Mouse (Mus musculus): ENCODE measurements around the gene Csnk2a1. TPM values are rescaled to one million over a fixed set of nuclear protein-coding genes. Genes with fewer than 3 reads are reported as not detected.

Csnk2a1 gene
- polyA plus RNA-seq, 1 experiment from 2014 or later, result 75.7 TPM

DNA sequence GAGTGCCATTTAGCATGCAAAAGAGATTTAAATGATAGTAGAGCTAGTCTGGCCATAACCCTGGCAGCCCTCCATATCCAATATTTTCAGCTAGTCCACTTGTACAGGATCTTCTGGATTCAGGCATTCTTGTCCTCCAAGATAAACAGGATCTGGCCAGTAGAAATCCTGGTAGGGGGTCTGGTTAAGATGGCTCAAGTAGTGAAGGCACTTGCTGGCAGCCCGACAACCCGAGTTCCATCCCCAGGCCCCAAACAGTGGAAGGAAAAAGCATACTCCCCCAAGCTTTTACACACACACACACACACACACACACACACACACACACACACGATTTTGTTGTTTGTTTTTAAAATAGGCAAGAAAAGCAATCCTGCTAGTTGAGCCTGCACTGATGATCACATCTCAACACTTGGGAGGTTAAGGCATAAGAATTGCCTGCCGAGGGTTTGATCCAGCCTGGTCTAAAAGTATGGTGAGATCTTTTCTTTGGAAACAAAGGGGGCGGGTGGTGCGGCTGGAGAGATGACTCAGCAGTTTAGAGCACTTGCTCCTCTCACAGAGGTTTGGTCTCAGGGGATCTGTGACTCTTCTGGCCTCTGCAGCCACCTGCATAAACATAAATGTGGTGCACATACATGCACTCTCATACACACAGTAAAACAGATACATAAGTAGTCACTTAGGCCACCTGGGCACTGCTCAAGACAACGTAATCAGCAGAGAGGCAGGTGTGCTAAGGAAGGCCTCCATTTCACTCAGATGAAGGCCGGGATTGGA is 2.9 kb upstream of the Csnk2a1 start:
- no peak overlapping the region for H3K4me3 ChIP-seq (ENCODE audit: low read length)
- H3K9ac ChIP-seq (ENCODE audit: low read length), result no peak overlapping the region
- no peak for ATAC-seq (replicated peaks; ENCODE audit: extremely low read depth, insufficient read depth, low FRiP score)
- no peaks in the 10 kb centered on the region for H3K9me3 ChIP-seq (replicated peaks; ENCODE audit: control insufficient read depth, low read length)
- no peak overlapping the region for H3K4me2 ChIP-seq (ENCODE audit: low read depth, low read length)
- no peaks in the 10 kb centered on the region for H3K36me3 ChIP-seq (ENCODE audit: control insufficient read depth, insufficient read depth)
- no peaks in the 10 kb centered on the region for H3K27me3 ChIP-seq (ENCODE audit: control insufficient read depth, insufficient read depth, low read length)
- no peak overlapping the region for H3K27ac ChIP-seq (ENCODE audit: low read length)
- H3K4me1 ChIP-seq (ENCODE audit: control insufficient read depth, insufficient read depth, low read length), result peaks cover 11% of the 10 kb centered on the region
- WGBS, result 71% methylated on average over 8 of the region's 8 CpGs

DNA sequence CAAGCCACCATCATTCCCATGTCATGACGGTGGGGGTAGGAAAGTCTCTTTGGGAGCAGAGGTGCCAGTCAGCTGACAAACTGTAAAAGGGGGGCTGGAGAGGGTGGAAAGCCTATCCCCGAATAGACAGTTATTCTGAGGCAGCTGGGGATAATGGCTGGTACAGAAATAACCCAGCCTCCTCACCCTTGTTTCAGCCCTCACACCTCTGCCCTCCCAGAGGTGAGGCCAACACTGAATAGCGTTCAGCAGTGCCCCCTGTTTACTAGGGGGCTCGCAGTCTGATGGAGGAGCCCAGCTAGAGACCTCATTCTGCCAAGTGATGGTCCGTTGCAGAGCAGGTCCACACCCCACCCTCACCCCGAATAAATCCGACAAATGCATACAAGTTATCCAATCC is 1.1 kb upstream of the Csnk2a1 start:
- 78% methylated on average over 7 of the region's 7 CpGs for WGBS

DNA sequence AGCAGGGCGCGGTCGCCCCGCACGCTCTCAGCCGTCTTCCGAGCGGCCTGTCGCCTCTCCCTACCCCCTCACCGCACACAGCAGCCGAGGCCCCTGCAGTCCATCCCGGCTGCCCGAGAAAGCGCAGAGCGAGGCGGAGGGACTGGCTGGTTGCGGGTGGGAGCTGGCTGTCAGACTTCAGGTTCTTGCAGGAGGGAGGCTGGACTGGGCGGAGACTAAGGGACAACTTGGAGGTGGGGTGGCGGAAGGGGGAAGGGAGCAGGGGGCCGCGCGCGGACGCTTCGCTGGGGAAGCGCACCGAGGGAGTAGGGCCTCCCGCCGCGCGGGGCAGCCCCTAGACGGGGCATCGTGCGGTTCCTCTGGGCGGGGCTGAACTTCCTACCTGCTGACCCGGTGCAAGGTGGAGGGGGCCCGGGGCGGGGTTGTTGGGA is 427 bp downstream of the Csnk2a1 start:
- peak overlapping the region; percentile 83 for H3K4me2 ChIP-seq (ENCODE audit: low read depth, low read length)

More for the DNA sequence above, 1.1 kb upstream of the Csnk2a1 start:
- H3K27me3 ChIP-seq (ENCODE audit: control insufficient read depth, insufficient read depth, low read length), result no peaks in the 10 kb centered on the region
- H3K27ac ChIP-seq (ENCODE audit: low read length), result no peak overlapping the region
- no peak overlapping the region; the same call in 1 of the 2 replicates for H3K4me2 ChIP-seq (ENCODE audit: low read depth, low read length)
- H3K9me3 ChIP-seq (replicated peaks; ENCODE audit: control insufficient read depth, low read length), result no peaks in the 10 kb centered on the region
- H3K36me3 ChIP-seq (ENCODE audit: control insufficient read depth, insufficient read depth), result peaks cover 2% of the 10 kb centered on the region; the same call in 1 of the 2 replicates
- H3K9ac ChIP-seq (ENCODE audit: low read length), result no peak overlapping the region
- H3K4me1 ChIP-seq (ENCODE audit: control insufficient read depth, insufficient read depth, low read length), result peaks cover 15% of the 10 kb centered on the region
- no peak overlapping the region for H3K4me3 ChIP-seq (ENCODE audit: low read length)
- ATAC-seq (replicated peaks; ENCODE audit: extremely low read depth, insufficient read depth, low FRiP score), result no peak

DNA sequence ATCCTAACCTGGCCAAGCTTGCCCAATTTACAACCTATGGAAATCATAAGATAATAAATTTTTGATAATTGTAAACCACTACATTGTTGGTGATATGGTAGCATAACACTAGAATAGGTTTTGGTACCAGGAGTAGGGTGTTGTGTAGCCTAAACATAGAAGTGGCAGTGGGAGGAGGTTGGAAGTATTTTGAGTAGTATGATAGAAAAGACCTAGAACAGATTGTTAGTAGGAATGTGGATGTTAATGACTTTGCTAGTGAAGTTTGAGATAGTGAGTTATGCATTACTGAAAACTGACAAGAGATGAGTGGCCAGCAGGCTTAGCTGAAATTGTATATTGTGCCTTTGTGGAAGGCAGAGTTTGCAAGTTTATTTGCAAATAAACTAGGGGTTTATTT is 3.4 kb downstream of the Csnk2a1 start:
- no peak overlapping the region for H3K27ac ChIP-seq (ENCODE audit: low read length)
- H3K4me1 ChIP-seq (ENCODE audit: control insufficient read depth, insufficient read depth, low read length), result peaks cover 17% of the 10 kb centered on the region
- H3K27me3 ChIP-seq (ENCODE audit: control insufficient read depth, insufficient read depth, low read length), result no peaks in the 10 kb centered on the region
- H3K9ac ChIP-seq (ENCODE audit: low read length), result no peak overlapping the region
- no peaks in the 10 kb centered on the region for H3K9me3 ChIP-seq (replicated peaks; ENCODE audit: control insufficient read depth, low read length)
- peaks cover 2% of the 10 kb centered on the region; the same call in 1 of the 2 replicates for H3K36me3 ChIP-seq (ENCODE audit: control insufficient read depth, insufficient read depth)
- no peak overlapping the region for H3K4me3 ChIP-seq (ENCODE audit: low read length)
- H3K4me2 ChIP-seq (ENCODE audit: low read depth, low read length), result no peak overlapping the region
- ATAC-seq (replicated peaks; ENCODE audit: extremely low read depth, insufficient read depth, low FRiP score), result no peak

More for the DNA sequence above, 427 bp downstream of the Csnk2a1 start:
- Histone ChIP-seq H3K4me1 (ENCODE audit: control insufficient read depth, insufficient read depth, low read length) (peaks cover 15% of the 10 kb centered on the region), H3K27ac (ENCODE audit: low read length) (peak overlapping the region; percentile 99), H3K9ac (ENCODE audit: low read length) (peak overlapping the region; percentile 99), H3K36me3 (ENCODE audit: control insufficient read depth, insufficient read depth) (peaks cover 2% of the 10 kb centered on the region; the same call in 1 of the 2 replicates), H3K4me3 (ENCODE audit: low read length) (peak overlapping the region; percentile 98), H3K9me3 (replicated peaks; ENCODE audit: control insufficient read depth, low read length) (no peaks in the 10 kb centered on the region), H3K27me3 (ENCODE audit: control insufficient read depth, insufficient read depth, low read length) (no peaks in the 10 kb centered on the region)
- WGBS, result under 1% methylated on average over 38 of the region's 38 CpGs
- peak; percentile 76 for ATAC-seq (replicated peaks; ENCODE audit: extremely low read depth, insufficient read depth, low FRiP score)

DNA sequence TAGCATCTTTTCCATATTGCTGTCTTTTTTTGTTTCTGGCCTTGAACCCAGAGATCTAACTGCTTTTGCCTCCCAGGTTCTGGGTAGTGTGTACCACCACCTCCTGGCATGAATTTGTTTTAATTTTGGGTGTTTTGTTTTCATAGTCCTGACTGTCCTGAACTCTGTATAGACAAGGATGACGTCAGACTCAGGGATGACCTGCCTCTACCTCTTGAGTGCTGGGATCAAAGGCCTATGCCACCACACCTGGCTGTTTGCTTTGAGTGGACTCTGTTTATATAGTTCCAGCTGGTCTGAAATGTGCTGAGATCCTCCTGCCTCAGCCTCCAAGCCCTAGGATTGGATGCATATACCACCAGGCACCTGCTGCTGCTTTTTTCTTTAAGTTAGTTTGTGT is 11.3 kb downstream of the Csnk2a1 start:
- no peak overlapping the region for H3K9ac ChIP-seq (ENCODE audit: low read length)
- WGBS, result 76% methylated on average over 1 of the region's 1 CpGs
- H3K27me3 ChIP-seq (ENCODE audit: control insufficient read depth, insufficient read depth, low read length), result no peaks in the 10 kb centered on the region
- H3K4me1 ChIP-seq (ENCODE audit: control insufficient read depth, insufficient read depth, low read length), result peaks cover under 1% of the 10 kb centered on the region; the same call in 1 of the 2 replicates
- H3K4me3 ChIP-seq (ENCODE audit: low read length), result no peak overlapping the region
- ATAC-seq (replicated peaks; ENCODE audit: extremely low read depth, insufficient read depth, low FRiP score), result no peak
- H3K27ac ChIP-seq (ENCODE audit: low read length), result no peak overlapping the region
- no peaks in the 10 kb centered on the region for H3K9me3 ChIP-seq (replicated peaks; ENCODE audit: control insufficient read depth, low read length)
- no peak overlapping the region for H3K4me2 ChIP-seq (ENCODE audit: low read depth, low read length)
- peaks cover 11% of the 10 kb centered on the region for H3K36me3 ChIP-seq (ENCODE audit: control insufficient read depth, insufficient read depth)

DNA sequence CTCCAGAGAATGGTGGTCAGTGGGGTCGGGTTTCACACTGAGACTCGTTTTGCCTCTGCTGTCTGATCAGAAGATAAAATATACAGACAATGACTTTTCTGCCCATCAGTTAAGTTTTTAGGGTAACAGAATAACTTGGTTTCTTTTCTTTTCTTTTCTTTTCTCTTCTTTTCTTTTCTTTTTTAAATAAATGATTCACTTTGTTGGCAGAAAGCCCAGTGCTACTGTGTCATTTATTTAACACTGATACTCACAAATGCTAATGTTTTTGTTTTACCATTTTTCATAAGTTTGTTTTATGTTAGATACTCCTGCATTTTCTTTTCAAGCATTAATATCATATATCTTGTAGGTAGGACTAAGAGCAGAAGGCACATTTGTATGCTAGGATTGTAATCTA is 13.9 kb downstream of the Csnk2a1 start:
- Histone ChIP-seq H3K27ac (ENCODE audit: low read length) (no peak overlapping the region), H3K9ac (ENCODE audit: low read length) (no peak overlapping the region), H3K9me3 (replicated peaks; ENCODE audit: control insufficient read depth, low read length) (no peaks in the 10 kb centered on the region), H3K36me3 (ENCODE audit: control insufficient read depth, insufficient read depth) (peaks cover 11% of the 10 kb centered on the region), H3K4me1 (ENCODE audit: control insufficient read depth, insufficient read depth, low read length) (no peaks in the 10 kb centered on the region; the same call in 1 of the 2 replicates), H3K27me3 (ENCODE audit: control insufficient read depth, insufficient read depth, low read length) (no peaks in the 10 kb centered on the region), H3K4me2 (ENCODE audit: low read depth, low read length) (no peak overlapping the region), H3K4me3 (ENCODE audit: low read length) (no peak overlapping the region)
- 40% methylated on average over 2 of the region's 2 CpGs for WGBS
- no peak for ATAC-seq (replicated peaks; ENCODE audit: extremely low read depth, insufficient read depth, low FRiP score)

DNA sequence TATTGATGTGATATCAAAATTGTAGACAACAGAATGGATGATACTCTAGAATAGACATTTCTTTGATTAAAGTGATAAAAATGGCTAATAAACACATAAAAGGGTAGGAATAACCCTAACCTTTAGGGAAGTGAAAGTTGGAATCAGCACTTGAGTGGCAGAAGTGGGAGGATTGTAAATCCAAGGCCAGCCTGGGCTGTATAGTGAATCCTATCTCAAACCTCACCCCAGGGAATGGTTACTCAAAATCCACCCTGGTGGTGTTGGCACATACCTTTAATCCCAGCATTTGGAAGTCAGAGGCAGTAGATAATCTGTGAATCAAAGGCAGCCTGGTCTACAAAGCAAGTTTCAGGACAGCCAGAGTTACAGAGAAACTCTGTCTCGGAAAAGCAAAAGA is 20.6 kb downstream of the Csnk2a1 start:
- Histone ChIP-seq H3K4me2 (ENCODE audit: low read depth, low read length) (no peak overlapping the region), H3K4me1 (ENCODE audit: control insufficient read depth, insufficient read depth, low read length) (no peaks in the 10 kb centered on the region), H3K36me3 (ENCODE audit: control insufficient read depth, insufficient read depth) (peaks cover 10% of the 10 kb centered on the region), H3K27ac (ENCODE audit: low read length) (no peak overlapping the region), H3K9me3 (replicated peaks; ENCODE audit: control insufficient read depth, low read length) (no peaks in the 10 kb centered on the region), H3K4me3 (ENCODE audit: low read length) (no peak overlapping the region), H3K9ac (ENCODE audit: low read length) (no peak overlapping the region), H3K27me3 (ENCODE audit: control insufficient read depth, insufficient read depth, low read length) (no peaks in the 10 kb centered on the region)
- no peak for ATAC-seq (replicated peaks; ENCODE audit: extremely low read depth, insufficient read depth, low FRiP score)
- 90% methylated on average over 1 of the region's 1 CpGs for WGBS

DNA sequence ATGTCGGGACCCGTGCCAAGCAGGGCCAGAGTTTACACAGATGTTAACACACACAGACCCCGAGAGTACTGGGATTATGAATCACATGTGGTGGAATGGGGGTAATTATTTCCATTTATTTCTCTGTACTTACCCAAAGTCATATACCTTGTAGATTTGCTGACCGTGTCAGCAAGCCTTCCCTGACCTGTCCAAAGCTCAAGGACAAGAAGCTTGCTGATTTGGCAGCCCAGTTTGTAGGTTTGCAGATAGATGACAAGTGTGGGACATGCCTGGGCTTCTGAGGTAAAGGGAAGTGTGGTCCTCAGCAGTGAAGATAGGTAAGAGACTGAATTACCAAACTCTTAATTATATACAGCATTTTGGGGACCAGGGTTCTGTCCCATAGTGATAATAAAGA is 23.9 kb downstream of the Csnk2a1 start:
- no peaks in the 10 kb centered on the region for H3K4me1 ChIP-seq (ENCODE audit: control insufficient read depth, insufficient read depth, low read length)
- no peak overlapping the region for H3K9ac ChIP-seq (ENCODE audit: low read length)
- no peaks in the 10 kb centered on the region for H3K9me3 ChIP-seq (replicated peaks; ENCODE audit: control insufficient read depth, low read length)
- H3K4me3 ChIP-seq (ENCODE audit: low read length), result no peak overlapping the region
- no peak overlapping the region for H3K4me2 ChIP-seq (ENCODE audit: low read depth, low read length)
- H3K27me3 ChIP-seq (ENCODE audit: control insufficient read depth, insufficient read depth, low read length), result no peaks in the 10 kb centered on the region
- 28% methylated on average over 2 of the region's 4 CpGs for WGBS
- H3K27ac ChIP-seq (ENCODE audit: low read length), result no peak overlapping the region
- no peak for ATAC-seq (replicated peaks; ENCODE audit: extremely low read depth, insufficient read depth, low FRiP score)
- peaks cover 33% of the 10 kb centered on the region for H3K36me3 ChIP-seq (ENCODE audit: control insufficient read depth, insufficient read depth)

DNA sequence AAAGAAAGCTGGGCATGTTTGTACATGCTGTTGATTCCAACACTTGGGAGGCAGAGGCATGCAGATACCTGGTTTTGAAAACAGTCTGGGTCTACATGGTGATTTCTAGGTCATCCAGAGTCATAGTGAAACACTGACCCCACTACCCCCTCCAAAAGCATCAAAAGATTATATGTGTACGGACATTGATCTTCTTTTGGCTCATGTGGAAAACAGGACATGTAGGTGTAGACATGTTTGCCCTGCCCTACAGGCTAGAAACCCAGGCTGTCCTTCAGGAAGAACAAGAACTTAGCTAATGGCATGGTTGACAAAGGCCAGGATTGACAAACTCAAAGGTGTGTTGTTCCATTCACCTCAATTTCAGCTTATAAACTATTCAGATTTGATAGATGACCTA is 33.1 kb downstream of the Csnk2a1 start:
- H3K4me1 ChIP-seq (ENCODE audit: control insufficient read depth, insufficient read depth, low read length), result no peaks in the 10 kb centered on the region
- H3K4me3 ChIP-seq (ENCODE audit: low read length), result no peak overlapping the region
- H3K27me3 ChIP-seq (ENCODE audit: control insufficient read depth, insufficient read depth, low read length), result no peaks in the 10 kb centered on the region
- no peaks in the 10 kb centered on the region for H3K9me3 ChIP-seq (replicated peaks; ENCODE audit: control insufficient read depth, low read length)
- no peak overlapping the region for H3K27ac ChIP-seq (ENCODE audit: low read length)
- ATAC-seq (replicated peaks; ENCODE audit: extremely low read depth, insufficient read depth, low FRiP score), result no peak
- H3K4me2 ChIP-seq (ENCODE audit: low read depth, low read length), result no peak overlapping the region
- no peak overlapping the region for H3K9ac ChIP-seq (ENCODE audit: low read length)
- peaks cover 54% of the 10 kb centered on the region for H3K36me3 ChIP-seq (ENCODE audit: control insufficient read depth, insufficient read depth)
- WGBS, result 88% methylated on average over 1 of the region's 1 CpGs
